Mouse (Mus musculus) heart, embryonic 12.5 days (tissue): ENCODE data around the gene Gm42957. TPM values are rescaled to one million over a fixed set of nuclear protein-coding genes. Genes with fewer than 3 reads are reported as not detected.
"Not testable (repeated sequence)": the region's sequence is repeated elsewhere in the genome, so short reads cannot be mapped to it uniquely, and the experiment has no call there.

Source experiments
- ATAC-seq: fragments of 200-750 bp; cut with Nextera tagmentation; 2 replicates; pipeline ENCODE4 v1.8.0; 2017; ENCODE audit warnings: moderate TSS enrichment, moderate library complexity; ENCODE audit not compliant: insufficient number of reproducible peaks, low FRiP score
- H3K27ac ChIP-seq: fragments of 300-500 bp; sonication (generic); 2 replicates; pipeline ENCODE4 v1.5.1; 2016; ENCODE audit warnings: mild to moderate bottlenecking, moderate library complexity; ENCODE audit not compliant: poor library complexity, severe bottlenecking
- H3K27me3 ChIP-seq: fragments of 300-500 bp; sonication (generic); replicated peaks from 2 replicates; pipeline ENCODE4 v1.6.1; 2016; ENCODE audit warnings: mild to moderate bottlenecking, moderate library complexity
- H3K36me3 ChIP-seq: fragments of 300-500 bp; sonication (generic); 2 replicates; pipeline ENCODE4 v1.6.1; 2016; ENCODE audit warnings: mild to moderate bottlenecking, moderate library complexity
- H3K4me1 ChIP-seq: fragments of 300-500 bp; sonication (generic); replicated peaks from 2 replicates; pipeline ENCODE4 v1.6.1; 2016; ENCODE audit warnings: mild to moderate bottlenecking
- H3K4me2 ChIP-seq: fragments of 300-500 bp; sonication (generic); 2 replicates; pipeline ENCODE4 v1.6.1; 2016; ENCODE audit warnings: mild to moderate bottlenecking, moderate library complexity
- H3K4me3 ChIP-seq: fragments of 300-500 bp; sonication (generic); 2 replicates; pipeline ENCODE4 v1.5.1; 2016; ENCODE audit warnings: mild to moderate bottlenecking
- H3K9ac ChIP-seq: fragments of 300-500 bp; sonication (generic); 2 replicates; pipeline ENCODE4 v1.6.1; 2016; ENCODE audit warnings: mild to moderate bottlenecking, moderate library complexity
- H3K9me3 ChIP-seq: fragments of 300-500 bp; sonication (generic); replicated peaks from 2 replicates; pipeline ENCODE4 v1.6.1; 2016; ENCODE audit warnings: mild to moderate bottlenecking, moderate library complexity
- WGBS: fragments of 180-500 bp; shearing (Covaris S2); methylation state at CpG from one replicate; pipeline ENCODE4 v1.1.7; 2016; 5-methylcytosine and 5-hydroxymethylcytosine counted together
- polyA plus RNA-seq: library from polyadenylated mRNA; unstranded; fragments of >200 nt; fragmentation: Nextera tagmentation; extraction: Ambion mirVana; gene quantifications from 2 replicates; pipeline ENCODE4 v1.2.1, GENCODE M21; 2016

Gm42957 gene
- polyA plus RNA-seq, 1 experiment from 2014 or later = 0.14 TPM

DNA sequence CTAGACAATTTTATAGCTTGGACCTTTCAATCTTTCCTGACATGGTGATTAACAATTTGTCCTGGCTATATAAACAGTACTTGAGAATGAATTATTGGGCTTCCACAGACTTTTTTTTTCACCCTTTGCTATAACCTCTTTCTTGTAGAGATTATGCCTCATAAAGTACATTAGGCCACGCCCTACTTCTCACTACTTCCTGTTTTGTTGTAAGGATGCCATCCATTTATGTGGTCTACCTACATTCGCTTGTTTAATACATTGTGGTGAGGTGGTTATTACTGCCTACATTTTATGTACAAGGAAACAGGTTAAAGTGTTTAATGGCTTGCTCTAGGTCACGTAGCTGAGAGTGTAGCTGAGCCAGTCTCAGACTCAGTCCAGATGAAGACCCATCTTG is 39.9 kb downstream of the Gm42957 start:
- no peak overlapping the region for H3K4me3 ChIP-seq
- H3K9ac ChIP-seq = no peak overlapping the region
- no peak for ATAC-seq
- H3K4me2 ChIP-seq = no peak overlapping the region
- peaks cover 6% of the 10 kb centered on the region for H3K4me1 ChIP-seq
- H3K27ac ChIP-seq = no peak overlapping the region
- H3K36me3 ChIP-seq = no peaks in the 10 kb centered on the region
- WGBS = 85% methylated on average over 3 of the region's 3 CpGs
- H3K9me3 ChIP-seq = no peaks in the 10 kb centered on the region
- H3K27me3 ChIP-seq = peaks cover 20% of the 10 kb centered on the region

DNA sequence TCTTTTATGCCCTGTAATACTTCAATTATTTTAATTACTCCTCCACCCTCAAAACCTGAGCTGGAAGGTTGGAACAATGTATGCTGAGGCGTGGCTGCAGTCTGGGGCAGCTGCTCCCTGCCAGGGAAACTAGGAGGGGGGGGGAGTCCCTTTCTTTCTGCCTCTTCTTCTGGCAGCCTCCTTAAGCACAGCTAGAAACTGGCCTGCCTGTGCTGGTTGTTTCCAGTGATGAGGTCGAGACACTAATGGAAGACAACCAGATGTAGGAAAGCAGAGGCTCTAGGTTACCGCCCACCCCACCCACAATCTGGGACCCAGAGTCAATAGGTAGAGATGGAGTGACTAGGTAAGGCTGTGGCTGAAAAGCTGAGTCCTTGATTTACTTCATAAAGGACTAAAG is 40.4 kb downstream of the Gm42957 start:
- H3K9me3 ChIP-seq = no peaks in the 10 kb centered on the region
- H3K4me3 ChIP-seq = no peak overlapping the region
- H3K4me2 ChIP-seq = no peak overlapping the region
- ATAC-seq = no peak
- H3K27me3 ChIP-seq = peaks cover 25% of the 10 kb centered on the region
- WGBS = 62% methylated on average over 3 of the region's 3 CpGs
- H3K4me1 ChIP-seq = peaks cover 1% of the 10 kb centered on the region
- no peak overlapping the region for H3K9ac ChIP-seq
- no peaks in the 10 kb centered on the region for H3K36me3 ChIP-seq
- H3K27ac ChIP-seq = no peak overlapping the region

DNA sequence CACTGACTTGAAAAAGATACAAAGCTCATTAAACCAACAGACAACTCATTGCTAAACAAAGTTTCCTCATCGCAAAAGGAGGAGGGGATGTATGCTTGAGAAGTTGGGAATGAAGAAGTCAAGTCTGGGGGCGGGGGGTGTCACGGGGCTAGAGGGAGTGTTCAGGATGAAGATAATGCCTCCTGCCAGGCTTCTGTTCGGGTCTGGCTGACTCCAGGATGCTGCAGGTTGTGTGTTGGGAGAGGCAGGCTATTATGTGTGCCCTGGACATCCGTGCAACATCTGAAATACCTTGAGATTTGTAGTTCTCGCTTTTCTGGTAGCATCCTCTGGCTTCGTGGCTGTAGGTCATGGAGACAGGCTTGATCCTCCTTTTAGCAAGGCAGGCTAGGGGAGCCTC is 43.2 kb downstream of the Gm42957 start:
- H3K4me2 ChIP-seq = no peak overlapping the region
- H3K4me1 ChIP-seq = no peaks in the 10 kb centered on the region; the same call in 1 of the 2 replicates
- H3K36me3 ChIP-seq = no peaks in the 10 kb centered on the region
- H3K9ac ChIP-seq = no peak overlapping the region
- no peak overlapping the region for H3K27ac ChIP-seq
- H3K27me3 ChIP-seq = peaks cover 26% of the 10 kb centered on the region
- no peak for ATAC-seq
- no peaks in the 10 kb centered on the region for H3K9me3 ChIP-seq
- H3K4me3 ChIP-seq = no peak overlapping the region
- WGBS = 65% methylated on average over 7 of the region's 7 CpGs

DNA sequence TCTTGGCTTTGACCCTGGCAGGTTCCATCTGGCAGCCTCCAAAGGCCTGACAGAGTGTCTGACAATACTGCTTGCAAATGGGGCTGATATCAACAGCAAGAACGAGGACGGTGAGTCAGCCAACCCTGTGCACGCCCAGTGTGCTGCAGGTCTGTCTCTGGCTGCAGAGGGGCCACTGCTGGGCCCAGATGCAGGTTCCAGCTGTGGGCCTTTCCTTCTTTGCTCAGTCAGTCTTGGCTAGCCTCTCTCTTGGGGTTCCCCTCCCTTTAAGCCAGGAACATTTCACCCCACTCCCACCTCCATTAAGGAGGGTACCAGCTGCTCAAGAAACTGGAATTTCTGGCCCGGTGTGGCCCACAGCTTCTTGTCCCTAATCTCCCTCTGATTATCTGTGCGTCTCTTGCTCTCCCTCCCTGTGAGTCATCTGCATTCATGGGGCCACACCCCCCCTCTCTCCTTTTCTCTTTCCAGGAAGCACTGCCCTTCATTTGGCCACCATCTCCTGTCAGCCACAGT is 43.9 kb downstream of the Gm42957 start:
- no peaks in the 10 kb centered on the region for H3K9me3 ChIP-seq
- peaks cover 33% of the 10 kb centered on the region for H3K27me3 ChIP-seq
- WGBS = 9% methylated on average over 5 of the region's 5 CpGs
- no peak overlapping the region for H3K4me3 ChIP-seq
- H3K4me2 ChIP-seq = no peak overlapping the region
- peaks cover 3% of the 10 kb centered on the region for H3K4me1 ChIP-seq
- peak; percentile 18; the same call in 1 of the 2 replicates for ATAC-seq
- no peak overlapping the region for H3K27ac ChIP-seq
- no peak overlapping the region for H3K9ac ChIP-seq
- no peaks in the 10 kb centered on the region for H3K36me3 ChIP-seq

DNA sequence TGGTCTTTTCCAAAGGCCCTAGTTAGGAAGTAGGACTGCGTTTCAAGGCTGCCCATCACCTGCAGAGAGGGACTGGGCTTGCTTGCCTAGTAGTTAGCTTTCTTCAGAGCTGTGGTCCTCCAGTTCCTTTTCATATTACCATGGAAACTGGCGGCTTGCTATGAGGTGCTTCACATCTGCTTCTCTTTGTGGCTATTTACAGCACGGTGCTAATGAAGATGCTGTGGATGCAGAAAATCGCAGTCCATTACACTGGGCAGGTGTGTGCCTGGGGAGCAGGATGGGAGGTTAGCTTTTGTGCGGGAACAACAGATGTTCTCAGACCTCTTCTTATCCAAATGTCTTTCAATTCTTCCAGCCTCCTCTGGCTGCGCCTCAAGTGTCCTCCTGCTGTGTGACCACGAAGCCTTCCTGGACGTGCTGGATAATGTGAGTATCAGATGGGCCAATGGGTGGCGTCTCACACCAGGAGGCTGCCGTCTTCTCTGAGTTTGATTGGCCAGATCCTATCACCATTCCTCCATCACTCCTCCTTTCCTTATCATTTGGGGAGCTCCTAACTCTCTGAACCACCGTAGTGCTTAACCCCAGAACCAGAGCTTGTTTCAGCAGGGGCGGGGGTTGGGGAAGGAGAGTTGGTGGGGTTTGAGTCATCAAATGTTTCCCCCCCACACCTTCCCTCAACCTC is 45.1 kb downstream of the Gm42957 start:
- Histone ChIP-seq H3K27ac (no peak overlapping the region), H3K4me1 (peaks cover 15% of the 10 kb centered on the region), H3K36me3 (no peaks in the 10 kb centered on the region), H3K4me2 (no peak overlapping the region), H3K4me3 (no peak overlapping the region), H3K27me3 (peaks cover 45% of the 10 kb centered on the region), H3K9me3 (no peaks in the 10 kb centered on the region), H3K9ac (0 out of 2 replicates have a peak overlapping the region, but pooled peaks have one; percentile 13)
- no peak for ATAC-seq
- WGBS = 25% methylated on average over 12 of the region's 12 CpGs

DNA sequence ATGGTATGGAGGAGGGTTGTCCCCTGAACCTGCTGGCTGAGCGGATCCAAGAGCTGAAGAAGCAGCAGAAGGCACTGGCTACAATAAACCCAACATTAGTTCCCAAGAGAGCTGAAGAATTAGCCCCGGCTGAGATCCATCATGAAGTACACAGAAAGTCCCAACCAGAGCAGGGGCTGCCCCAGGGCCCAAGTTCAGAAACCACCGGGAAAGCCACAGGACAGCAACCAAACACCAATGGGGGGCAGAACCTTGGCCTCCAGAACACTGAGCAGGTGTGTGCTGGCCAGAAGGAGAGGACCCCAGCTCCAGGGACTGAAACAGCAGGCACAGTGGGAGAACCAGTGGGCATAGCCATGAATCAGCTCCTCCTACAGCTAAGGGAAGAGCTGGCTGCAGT is 48.2 kb downstream of the Gm42957 start:
- Histone ChIP-seq H3K9ac (no peak overlapping the region), H3K4me3 (no peak overlapping the region), H3K27me3 (peaks cover 51% of the 10 kb centered on the region), H3K4me2 (no peak overlapping the region), H3K36me3 (no peaks in the 10 kb centered on the region), H3K4me1 (peaks cover 15% of the 10 kb centered on the region), H3K9me3 (no peaks in the 10 kb centered on the region), H3K27ac (no peak overlapping the region)
- no peak for ATAC-seq
- 79% methylated on average over 3 of the region's 3 CpGs for WGBS

DNA sequence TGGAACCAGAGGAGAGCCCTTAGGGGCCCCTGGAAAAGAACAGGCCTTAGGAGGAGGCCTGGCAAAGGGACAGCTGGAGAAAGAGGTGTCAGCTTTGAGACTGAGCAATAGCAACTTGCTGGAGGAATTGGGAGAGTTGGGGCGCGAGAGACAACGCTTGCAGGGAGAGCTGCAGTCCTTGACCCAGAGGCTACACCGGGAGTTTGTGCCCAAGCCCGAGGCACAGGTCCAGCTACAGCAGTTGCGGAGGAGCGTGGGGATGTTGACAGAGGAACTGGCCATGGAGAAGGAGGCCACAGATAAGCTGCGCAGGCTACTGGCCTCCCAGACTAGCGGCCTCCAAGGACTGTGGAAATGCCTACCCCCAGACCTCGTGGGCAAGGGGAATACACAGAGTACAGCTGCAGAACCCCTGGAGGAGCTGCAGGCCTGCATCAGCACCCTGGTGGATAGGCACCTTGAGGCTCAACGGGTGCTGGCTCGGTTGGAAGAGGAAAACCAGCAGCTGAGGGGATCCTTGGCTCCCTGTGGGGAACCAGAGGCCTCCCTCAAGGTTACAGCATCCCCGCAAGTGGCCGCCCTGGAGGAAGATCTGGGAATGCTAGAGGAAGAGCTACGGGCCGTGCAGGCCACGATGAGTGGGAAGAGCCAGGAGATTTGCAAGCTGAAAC is 49.0 kb downstream of the Gm42957 start:
- H3K9ac ChIP-seq = peak overlapping the region; percentile 54; the same call in 1 of the 2 replicates

DNA sequence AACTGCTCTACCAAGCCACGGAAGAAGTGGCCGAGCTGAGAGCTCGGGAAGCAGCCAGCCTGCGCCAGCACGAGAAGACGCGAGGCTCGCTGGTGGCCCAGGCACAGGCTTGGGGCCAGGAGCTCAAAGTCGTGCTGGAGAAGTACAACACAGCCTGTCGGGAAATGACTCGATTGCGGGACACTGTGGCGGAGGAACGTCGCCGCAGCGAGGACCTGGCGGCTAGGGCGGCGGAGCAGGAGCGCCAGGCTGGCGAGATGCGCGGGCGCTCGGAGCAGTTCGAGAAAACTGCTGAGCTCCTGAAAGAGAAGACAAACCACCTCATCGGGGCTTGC is 49.5 kb downstream of the Gm42957 start:
- ATAC-seq = no peak
- no peaks in the 10 kb centered on the region for H3K36me3 ChIP-seq
- H3K4me3 ChIP-seq = peak overlapping the region; percentile 38
- H3K27me3 ChIP-seq = peaks cover 44% of the 10 kb centered on the region
- no peaks in the 10 kb centered on the region for H3K9me3 ChIP-seq
- no peak overlapping the region for H3K27ac ChIP-seq
- H3K9ac ChIP-seq = peak overlapping the region; percentile 54; the same call in 1 of the 2 replicates
- WGBS = 13% methylated on average over 28 of the region's 28 CpGs
- peaks cover 15% of the 10 kb centered on the region for H3K4me1 ChIP-seq
- peak overlapping the region; percentile 72 for H3K4me2 ChIP-seq

More for the DNA sequence above, 49.0 kb downstream of the Gm42957 start:
- WGBS = 33% methylated on average over 17 of the region's 17 CpGs
- H3K4me1 ChIP-seq = peaks cover 15% of the 10 kb centered on the region
- no peaks in the 10 kb centered on the region for H3K36me3 ChIP-seq
- H3K27ac ChIP-seq = no peak overlapping the region
- peak overlapping the region; percentile 38 for H3K4me3 ChIP-seq
- no peak for ATAC-seq
- no peaks in the 10 kb centered on the region for H3K9me3 ChIP-seq
- H3K27me3 ChIP-seq = peaks cover 49% of the 10 kb centered on the region
- H3K4me2 ChIP-seq = peak overlapping the region; percentile 72

DNA sequence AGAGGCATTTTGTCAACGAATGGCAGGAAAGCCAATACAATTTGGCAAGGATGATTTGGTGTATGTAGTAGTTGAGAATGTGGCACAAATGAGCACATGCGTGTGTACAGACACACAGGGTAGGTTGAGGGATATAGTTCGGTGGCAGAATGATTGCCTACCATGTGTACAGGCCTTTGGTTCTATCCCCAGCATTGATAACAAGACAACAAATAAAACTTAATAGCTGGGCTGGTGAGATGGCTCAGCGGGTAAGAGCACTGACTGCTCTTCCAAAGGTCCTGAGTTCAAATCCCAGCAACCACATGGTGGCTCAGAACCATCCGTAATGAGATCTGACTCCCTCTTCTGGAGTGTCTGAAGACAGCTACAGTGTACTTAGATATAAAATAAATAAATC is 50.8 kb downstream of the Gm42957 start:
- H3K27me3 ChIP-seq = peaks cover 32% of the 10 kb centered on the region
- WGBS = 88% methylated on average over 5 of the region's 5 CpGs

DNA sequence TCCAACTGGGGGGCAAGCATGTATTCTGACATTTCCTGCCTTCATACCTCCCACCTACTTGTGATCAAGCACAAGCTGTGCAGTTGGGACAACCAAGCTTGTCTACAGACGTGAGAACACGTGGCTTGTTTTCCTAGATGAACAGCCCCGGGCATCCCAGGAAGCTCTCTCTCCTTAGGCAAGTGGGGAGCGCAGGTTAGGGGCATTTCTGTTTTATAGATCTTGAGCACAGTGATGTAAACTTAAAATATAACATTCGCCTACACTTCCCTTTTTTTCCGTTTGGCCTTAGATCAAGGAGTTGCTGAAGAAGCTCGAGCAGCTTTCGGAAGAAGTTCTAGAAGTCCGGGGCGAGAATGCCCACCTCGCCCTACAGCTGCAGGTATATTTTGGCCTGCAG is 53.6 kb downstream of the Gm42957 start:
- ATAC-seq = no peak
- no peak overlapping the region for H3K27ac ChIP-seq
- H3K9me3 ChIP-seq = no peaks in the 10 kb centered on the region
- H3K4me1 ChIP-seq = peaks cover 18% of the 10 kb centered on the region
- no peak overlapping the region for H3K4me3 ChIP-seq
- peaks cover 22% of the 10 kb centered on the region for H3K27me3 ChIP-seq
- no peak overlapping the region for H3K4me2 ChIP-seq
- H3K36me3 ChIP-seq = no peaks in the 10 kb centered on the region
- WGBS = 71% methylated on average over 11 of the region's 11 CpGs
- H3K9ac ChIP-seq = no peak overlapping the region

More for the DNA sequence above, 50.8 kb downstream of the Gm42957 start:
- H3K4me1 ChIP-seq = peaks cover 15% of the 10 kb centered on the region
- H3K36me3 ChIP-seq, H3K27ac ChIP-seq, H3K9me3 ChIP-seq, H3K4me2 ChIP-seq, H3K4me3 ChIP-seq, H3K9ac ChIP-seq, ATAC-seq: not testable (repeated sequence)

DNA sequence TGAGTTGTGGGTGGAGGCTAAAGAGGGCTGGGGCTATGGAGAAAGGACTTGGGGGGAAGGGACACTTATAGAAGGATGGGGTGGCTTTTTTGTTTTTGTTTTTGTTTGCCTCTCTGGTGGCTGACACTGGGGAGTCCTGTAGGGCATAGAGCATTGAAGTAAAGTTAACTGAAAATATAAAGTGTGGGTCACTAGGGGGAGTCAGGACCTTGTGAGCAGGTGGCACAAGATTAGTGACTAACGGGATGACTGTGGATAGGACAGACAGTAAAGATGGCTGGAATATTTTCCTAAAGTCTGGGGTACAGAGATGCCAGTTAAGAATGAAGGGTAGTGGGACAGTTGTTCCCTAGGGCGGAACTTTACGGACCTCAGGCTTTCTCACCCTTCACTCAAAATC is 55.0 kb downstream of the Gm42957 start:
- Histone ChIP-seq H3K4me2 (no peak overlapping the region), H3K4me1 (peaks cover 10% of the 10 kb centered on the region), H3K27ac (no peak overlapping the region), H3K9ac (no peak overlapping the region), H3K27me3 (peaks cover 8% of the 10 kb centered on the region; the same call in 1 of the 2 replicates), H3K4me3 (no peak overlapping the region), H3K36me3 (no peaks in the 10 kb centered on the region), H3K9me3 (no peaks in the 10 kb centered on the region)
- 47% methylated on average over 3 of the region's 3 CpGs for WGBS
- ATAC-seq = no peak
